Comparison of ENCODE assay signal across 9 mouse cellular contexts in genomic region chr11:100571202-100571567, GRCm38 (mm10). TPM values are rescaled to one million over a fixed set of nuclear protein-coding genes. Genes with fewer than 3 reads are reported as not detected.
DNase-seq lines count a peak whose midpoint lies in the region; ATAC-seq and TF ChIP-seq lines count a peak whose summit lies in the region.
"Had no signal": no experiment of that assay in that cellular context is flagged by ENCODE, and none has a peak within 500 bp of the region (broad histone marks: within the 10 kb centered on the region; RNA-seq: fewer than 3 reads in every experiment).

No protein-coding gene starts in this region.

- H3K27me3 ChIP-seq in kidney, postnatal 0 days (ENCODE audit: insufficient read depth, low read length), result no peaks in the 10 kb centered on the region; the same call in 1 of the 2 replicates
- H3K27me3 ChIP-seq in forebrain, embryonic 16.5 days (replicated peaks; ENCODE audit: control insufficient read depth, insufficient read depth, low read length), result 0 out of 2 replicates have a peak, but pooled peaks cover 7% of the 10 kb centered on the region
- H3K27me3 ChIP-seq in intestine, embryonic 15.5 days (replicated peaks), result peaks cover 7% of the 10 kb centered on the region; the same call in 1 of the 2 replicates
- H3K27me3 ChIP-seq: Patski had no signal

- 0 out of 2 replicates have a peak, but pooled peaks cover 7% of the 10 kb centered on the region for H3K4me1 ChIP-seq in kidney, postnatal 0 days (replicated peaks; ENCODE audit: insufficient read depth, low read length)
- peaks cover 13% of the 10 kb centered on the region for H3K4me1 ChIP-seq in forebrain, embryonic 16.5 days (replicated peaks; ENCODE audit: control insufficient read depth, insufficient read depth, low read length)
- peaks cover 15% of the 10 kb centered on the region for H3K4me1 ChIP-seq in intestine, embryonic 15.5 days (replicated peaks)

- peak overlapping the region; percentile 13; the same call in 1 of the 2 replicates for H3K4me3 ChIP-seq in kidney, postnatal 0 days (replicated peaks; ENCODE audit: low read depth, low read length)
- peak overlapping the region; percentile 20 for H3K4me3 ChIP-seq in forebrain, embryonic 16.5 days (replicated peaks; ENCODE audit: low read length)
- peak overlapping the region; percentile 11; the same call in 1 of the 2 replicates for H3K4me3 ChIP-seq in intestine, embryonic 15.5 days (replicated peaks)

- no peaks in the 10 kb centered on the region for H3K36me3 ChIP-seq in kidney, postnatal 0 days (ENCODE audit: insufficient read depth, low read length)
- H3K36me3 ChIP-seq in forebrain, embryonic 16.5 days (ENCODE audit: control insufficient read depth, insufficient read depth), result no peaks in the 10 kb centered on the region
- no peaks in the 10 kb centered on the region for H3K36me3 ChIP-seq in intestine, embryonic 15.5 days

- no peaks in the 10 kb centered on the region for H3K9me3 ChIP-seq in kidney, postnatal 0 days (replicated peaks; ENCODE audit: low read length)
- no peaks in the 10 kb centered on the region for H3K9me3 ChIP-seq in forebrain, embryonic 16.5 days (ENCODE audit: control insufficient read depth, low read length)
- no peaks in the 10 kb centered on the region for H3K9me3 ChIP-seq in intestine, embryonic 15.5 days

- no peak overlapping the region for H3K27ac ChIP-seq in kidney, postnatal 0 days
- H3K27ac ChIP-seq in forebrain, embryonic 16.5 days (ENCODE audit: low read length), result no peak overlapping the region
- H3K27ac ChIP-seq in intestine, embryonic 15.5 days, result no peak overlapping the region

- H3K4me2 ChIP-seq in kidney, postnatal 0 days (ENCODE audit: low read length), result peak overlapping the region; percentile 43
- H3K4me2 ChIP-seq in forebrain, embryonic 16.5 days (ENCODE audit: low read length), result peak overlapping the region; percentile 51
- H3K4me2 ChIP-seq in intestine, embryonic 15.5 days (replicated peaks), result peak overlapping the region; percentile 50

- ATAC-seq in kidney, postnatal 0 days (replicated peaks; ENCODE audit: low FRiP score, low read depth), result no peak
- no peak for ATAC-seq in forebrain, embryonic 16.5 days
- ATAC-seq in intestine, embryonic 15.5 days, result no peak
- ATAC-seq in megakaryocyte-erythroid progenitor cell, adult 5-6 weeks (replicated peaks; ENCODE audit: low FRiP score, low TSS enrichment, poor library complexity, severe bottlenecking), result peak; percentile 44; the same call in 1 of the 2 replicates
- ATAC-seq: Patski had no signal

- 8% methylated on average over 16 of the region's 16 CpGs for WGBS in kidney, postnatal 0 days
- WGBS in forebrain, embryonic 16.5 days, result 8% methylated on average over 16 of the region's 16 CpGs
- 7% methylated on average over 16 of the region's 16 CpGs for WGBS in intestine, embryonic 15.5 days

- no peak for TF ChIP-seq CTCF in kidney, postnatal 0 days (IDR thresholded peaks at IDR 0.05; ENCODE audit: low read depth)

- no peak for DNase-seq in kidney, postnatal 0 days (ENCODE audit: low spot score)
- no peak for DNase-seq in kidney, postnatal 14 days
- peak; percentile 53 for DNase-seq in cerebellum, adult 11-12 months
- no peak for DNase-seq in yolk sac, embryonic 10.5 days (ENCODE audit: low spot score)
- no peak for DNase-seq in adrenal gland, postnatal 4 days (ENCODE audit: low spot score in 2 of 2)

- peak overlapping the region; percentile 40; the same call in 1 of the 2 replicates for H3K9ac ChIP-seq in kidney, postnatal 0 days (ENCODE audit: low read depth, low read length)
- H3K9ac ChIP-seq in forebrain, embryonic 16.5 days (replicated peaks; ENCODE audit: low read depth, low read length), result peak overlapping the region; percentile 24
- H3K9ac ChIP-seq in intestine, embryonic 15.5 days, result 0 out of 2 replicates have a peak overlapping the region, but pooled peaks have one; percentile 3

RNA-seq across cellular contexts. Expression of gene Cnp, which starts 3.5 kb away (rescaled TPM):
- 23.7 and 24.2 TPM in 2 replicates for polyA plus RNA-seq in kidney, postnatal 0 days (2015; fragmentation: Nextera tagmentation; extraction: Ambion mirVana)
- polyA plus RNA-seq in forebrain, embryonic 16.5 days (2015; fragmentation: Nextera tagmentation; extraction: Ambion mirVana), result 22.8 and 29.8 TPM in 2 replicates
- 32.1 and 34.4 TPM in 2 replicates for polyA plus RNA-seq in intestine, embryonic 15.5 days (2015; fragmentation: Nextera tagmentation; extraction: Ambion mirVana)
- total RNA-seq in megakaryocyte-erythroid progenitor cell, adult 5-6 weeks (2014; fragmentation: Nextera tagmentation), result 57.0 and 60.8 TPM in 2 replicates
- total RNA-seq in megakaryocyte-erythroid progenitor cell, adult 5-6 weeks (2017), result 26.7 and 44.2 TPM in 2 replicates
- 10 to 100 TPM; 49.5 to 51.3 TPM for total RNA-seq in adrenal gland, postnatal 4 days (2021)

RNA-seq across cellular contexts. Expression of gene Ttc25, which starts 25.8 kb away (rescaled TPM):
- polyA plus RNA-seq in kidney, postnatal 0 days (2015; fragmentation: Nextera tagmentation; extraction: Ambion mirVana), result 0.72 and 0.96 TPM in 2 replicates
- 1.0 and 2.0 TPM in 2 replicates for polyA plus RNA-seq in forebrain, embryonic 16.5 days (2015; fragmentation: Nextera tagmentation; extraction: Ambion mirVana)
- polyA plus RNA-seq in intestine, embryonic 15.5 days (2015; fragmentation: Nextera tagmentation; extraction: Ambion mirVana), result 0.19 and 0.20 TPM in 2 replicates
- not detected in 2 replicates for total RNA-seq in megakaryocyte-erythroid progenitor cell, adult 5-6 weeks (2014; fragmentation: Nextera tagmentation)
- not detected in 2 replicates for total RNA-seq in megakaryocyte-erythroid progenitor cell, adult 5-6 weeks (2017)
- 1 to 10 TPM; 2.2 TPM for total RNA-seq in adrenal gland, postnatal 4 days (2021)

RNA-seq across cellular contexts. Expression of gene Acly, which starts 43.4 kb away (rescaled TPM):
- polyA plus RNA-seq in kidney, postnatal 0 days (2015; fragmentation: Nextera tagmentation; extraction: Ambion mirVana), result 86.4 and 98.4 TPM in 2 replicates
- 242 and 248 TPM in 2 replicates for polyA plus RNA-seq in forebrain, embryonic 16.5 days (2015; fragmentation: Nextera tagmentation; extraction: Ambion mirVana)
- polyA plus RNA-seq in intestine, embryonic 15.5 days (2015; fragmentation: Nextera tagmentation; extraction: Ambion mirVana), result 146 and 153 TPM in 2 replicates
- total RNA-seq in megakaryocyte-erythroid progenitor cell, adult 5-6 weeks (2014; fragmentation: Nextera tagmentation), result 99.9 and 114 TPM in 2 replicates
- 90.6 and 112 TPM in 2 replicates for total RNA-seq in megakaryocyte-erythroid progenitor cell, adult 5-6 weeks (2017)
- total RNA-seq in adrenal gland, postnatal 4 days (2021), result 100 to 1,000 TPM; 420 to 464 TPM

RNA-seq across cellular contexts. Expression of gene Nkiras2, which starts 47.9 kb away (rescaled TPM):
- 52.6 and 54.0 TPM in 2 replicates for polyA plus RNA-seq in kidney, postnatal 0 days (2015; fragmentation: Nextera tagmentation; extraction: Ambion mirVana)
- 85.6 and 96.1 TPM in 2 replicates for polyA plus RNA-seq in forebrain, embryonic 16.5 days (2015; fragmentation: Nextera tagmentation; extraction: Ambion mirVana)
- polyA plus RNA-seq in intestine, embryonic 15.5 days (2015; fragmentation: Nextera tagmentation; extraction: Ambion mirVana), result 57.6 and 65.0 TPM in 2 replicates
- 14.2 and 14.9 TPM in 2 replicates for total RNA-seq in megakaryocyte-erythroid progenitor cell, adult 5-6 weeks (2014; fragmentation: Nextera tagmentation)
- total RNA-seq in megakaryocyte-erythroid progenitor cell, adult 5-6 weeks (2017), result 4.2 and 11.2 TPM in 2 replicates
- 10 to 100 TPM; 49.5 to 50.0 TPM for total RNA-seq in adrenal gland, postnatal 4 days (2021)

RNA-seq across cellular contexts. Expression of gene Dnajc7, which starts 48.8 kb away (rescaled TPM):
- polyA plus RNA-seq in kidney, postnatal 0 days (2015; fragmentation: Nextera tagmentation; extraction: Ambion mirVana), result 142 and 151 TPM in 2 replicates
- 296 and 326 TPM in 2 replicates for polyA plus RNA-seq in forebrain, embryonic 16.5 days (2015; fragmentation: Nextera tagmentation; extraction: Ambion mirVana)
- 188 TPM in 2 replicates for polyA plus RNA-seq in intestine, embryonic 15.5 days (2015; fragmentation: Nextera tagmentation; extraction: Ambion mirVana)
- total RNA-seq in megakaryocyte-erythroid progenitor cell, adult 5-6 weeks (2014; fragmentation: Nextera tagmentation), result 133 and 176 TPM in 2 replicates
- total RNA-seq in megakaryocyte-erythroid progenitor cell, adult 5-6 weeks (2017), result 139 and 147 TPM in 2 replicates
- total RNA-seq in adrenal gland, postnatal 4 days (2021), result 100 to 1,000 TPM; 296 to 306 TPM
